Mouse (Mus musculus) forebrain, embryonic 16.5 days (tissue): Measurements from ENCODE around the gene Slc47a1. TPM values are rescaled to one million over a fixed set of nuclear protein-coding genes. Genes with fewer than 3 reads are reported as not detected.
"Not testable (repeated sequence)": the region's sequence is repeated elsewhere in the genome, so short reads cannot be mapped to it uniquely, and the experiment has no call there.

Experiments used
- ATAC-seq: fragments of 200-750 bp; cut with Nextera tagmentation; 2 replicates; pipeline ENCODE4 v1.8.0; 2017; ENCODE audit warnings: mild to moderate bottlenecking, moderate library complexity
- H3K27ac ChIP-seq: fragments of 300-500 bp; sonication (generic); 2 replicates; pipeline ENCODE4 v1.5.1; 2014; ENCODE audit warnings: low read length, control low read depth
- H3K27me3 ChIP-seq: fragments of 300-500 bp; sonication (generic); replicated peaks from 2 replicates; pipeline ENCODE4 v1.6.1; 2014; ENCODE audit warnings: low read length; ENCODE audit not compliant: control insufficient read depth, insufficient read depth
- H3K36me3 ChIP-seq: fragments of 300-500 bp; sonication (generic); 2 replicates; pipeline ENCODE4 v1.6.1; 2014; ENCODE audit not compliant: control insufficient read depth, insufficient read depth
- H3K4me1 ChIP-seq: fragments of 300-500 bp; sonication (generic); replicated peaks from 2 replicates; pipeline ENCODE4 v1.6.1; 2014; ENCODE audit warnings: low read length; ENCODE audit not compliant: control insufficient read depth, insufficient read depth
- H3K4me2 ChIP-seq: fragments of 300-500 bp; sonication (generic); 2 replicates; pipeline ENCODE4 v1.6.1; 2014; ENCODE audit warnings: mild to moderate bottlenecking, low read length, control low read depth
- H3K4me3 ChIP-seq: fragments of 300-500 bp; sonication (generic); replicated peaks from 2 replicates; pipeline ENCODE4 v1.5.1; 2014; ENCODE audit warnings: mild to moderate bottlenecking, low read length, control low read depth
- H3K9ac ChIP-seq: fragments of 300-500 bp; sonication (generic); replicated peaks from 2 replicates; pipeline ENCODE4 v1.6.1; 2014; ENCODE audit warnings: low read depth, low read length, control low read depth
- H3K9me3 ChIP-seq: fragments of 300-500 bp; sonication (generic); 2 replicates; pipeline ENCODE4 v1.6.1; 2016; ENCODE audit warnings: low read length; ENCODE audit not compliant: control insufficient read depth
- WGBS: fragments of 180-500 bp; shearing (Covaris S2); extraction: QIAGEN DNeasy Blood & Tissue Kit; methylation state at CpG from one replicate; pipeline ENCODE4 v1.1.7; 2014; 5-methylcytosine and 5-hydroxymethylcytosine counted together
- polyA plus RNA-seq: library from polyadenylated mRNA; unstranded; fragments of >200 nt; fragmentation: Nextera tagmentation; extraction: Ambion mirVana; gene quantifications from 2 replicates; pipeline ENCODE4 v1.2.1, GENCODE M21; 2015

The Slc47a1 gene
- polyA plus RNA-seq, result 0.09 and 0.10 TPM in 2 replicates

DNA sequence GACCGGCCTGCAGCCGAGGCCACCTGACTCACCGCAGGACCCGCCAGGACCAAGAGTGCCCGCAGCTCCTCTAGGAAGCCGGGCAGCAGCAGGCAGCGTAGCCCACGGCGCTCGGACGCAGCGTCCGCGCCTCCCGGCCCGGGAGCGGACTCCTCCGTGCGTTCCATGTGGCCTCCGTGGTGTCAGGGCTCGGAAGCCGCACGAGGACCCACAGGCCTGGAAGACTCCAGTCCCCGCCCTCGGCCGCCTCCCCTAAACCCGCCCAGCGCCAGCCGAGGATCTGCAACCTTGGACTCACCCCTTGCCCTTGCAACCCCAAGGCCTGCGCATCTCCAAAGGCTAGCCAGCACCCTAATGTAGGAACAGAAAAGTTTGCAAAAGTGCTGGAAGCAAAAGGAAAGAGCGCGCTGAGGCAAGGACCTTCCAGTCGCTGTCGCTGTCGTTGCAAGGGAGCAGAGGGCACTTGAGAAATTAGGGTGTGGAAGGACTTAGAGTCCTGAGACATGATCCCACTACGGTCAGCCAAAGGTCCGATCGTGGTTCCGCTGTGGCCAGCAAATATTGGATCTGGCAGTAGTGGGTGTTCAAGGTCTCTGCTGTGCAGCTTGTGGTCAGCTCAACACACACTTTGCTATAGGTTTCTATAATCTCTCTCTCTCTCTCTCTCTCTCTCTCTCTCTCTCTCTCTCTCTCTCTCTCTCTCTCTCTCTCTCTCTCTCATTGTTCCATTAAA lies at the start of gene Slc47a1:
Slc47a1 (minus strand) TSS at position 465 of the 733 bp plus-strand sequence.
- H3K4me2 ChIP-seq, result peak within 1 kb of the TSS; percentile 23
- H3K27ac ChIP-seq, result no peak within 1 kb of the TSS
- 0 out of 2 replicates have a peak within 1 kb of the TSS, but pooled peaks have one; percentile 5 for H3K4me3 ChIP-seq
- no peak for ATAC-seq
- no peaks in the 10 kb centered on the region for H3K36me3 ChIP-seq
- WGBS, result 17% methylated on average over 39 of the region's 39 CpGs
- H3K4me1 ChIP-seq, result peaks cover 4% of the 10 kb centered on the region
- no peaks in the 10 kb centered on the region for H3K9me3 ChIP-seq
- peaks cover 26% of the 10 kb centered on the region for H3K27me3 ChIP-seq
- no peak within 1 kb of the TSS for H3K9ac ChIP-seq

DNA sequence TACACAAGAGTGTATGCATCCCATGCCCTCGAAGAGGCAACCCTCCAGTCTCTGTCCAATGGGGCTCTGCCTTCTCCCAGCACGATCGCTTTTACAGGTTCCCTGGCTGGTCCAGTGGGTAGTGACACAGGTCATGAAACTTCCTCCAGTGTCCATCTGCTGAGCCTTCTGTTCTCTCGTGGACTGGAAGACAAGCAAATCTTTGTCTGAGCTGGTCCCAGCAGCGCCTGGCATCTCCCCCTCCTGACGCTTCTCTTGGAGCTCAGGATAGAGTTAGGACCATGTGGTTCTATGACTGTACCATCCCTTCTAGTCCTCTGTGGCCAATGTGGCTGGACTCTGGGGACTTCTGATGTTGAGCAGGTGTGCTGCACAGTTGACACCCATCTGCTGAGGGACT lies 41.1 kb upstream of the Slc47a1 start:
- Histone ChIP-seq H3K27ac (no peak overlapping the region), H3K4me2 (no peak overlapping the region), H3K4me3 (no peak overlapping the region), H3K27me3 (no peaks in the 10 kb centered on the region), H3K9me3 (no peaks in the 10 kb centered on the region), H3K4me1 (no peaks in the 10 kb centered on the region), H3K36me3 (no peaks in the 10 kb centered on the region), H3K9ac (no peak overlapping the region)
- no peak for ATAC-seq
- WGBS, result 82% methylated on average over 6 of the region's 6 CpGs

DNA sequence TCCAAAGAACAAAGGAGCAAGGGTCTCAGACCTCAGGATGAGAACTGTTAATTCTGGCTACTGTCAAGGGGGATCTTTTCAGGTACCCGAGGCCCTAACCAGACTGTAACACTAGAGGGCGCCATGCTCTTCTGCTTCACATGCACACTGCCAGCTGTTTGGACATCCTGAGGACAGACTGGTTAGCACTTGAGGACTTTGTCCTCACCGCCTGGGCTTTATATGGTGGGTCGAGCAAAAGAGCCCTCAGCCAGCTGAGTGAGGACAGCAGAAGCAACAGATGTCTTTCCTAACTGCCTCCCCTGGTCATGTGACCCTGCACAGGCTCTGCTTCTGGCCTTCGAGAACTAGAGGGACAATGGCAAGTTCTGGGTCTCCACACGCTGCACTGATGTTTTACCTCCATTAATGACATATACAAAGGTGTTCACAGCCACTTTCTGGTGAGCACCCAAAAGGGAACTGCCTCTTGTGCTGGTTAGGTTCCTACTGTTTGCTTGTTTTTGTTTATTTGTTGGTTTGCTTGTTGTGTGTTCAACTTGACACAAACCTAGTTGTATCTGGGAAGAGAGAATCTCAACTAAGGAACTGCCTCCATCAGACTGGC lies 39.9 kb upstream of the Slc47a1 start:
- Histone ChIP-seq H3K4me1 (no peaks in the 10 kb centered on the region), H3K4me3 (no peak overlapping the region), H3K27me3 (no peaks in the 10 kb centered on the region), H3K9me3 (no peaks in the 10 kb centered on the region), H3K9ac (no peak overlapping the region), H3K27ac (no peak overlapping the region), H3K4me2 (no peak overlapping the region), H3K36me3 (no peaks in the 10 kb centered on the region)
- ATAC-seq, result peak; percentile 58; the same call in 1 of the 2 replicates
- 27% methylated on average over 6 of the region's 6 CpGs for WGBS

DNA sequence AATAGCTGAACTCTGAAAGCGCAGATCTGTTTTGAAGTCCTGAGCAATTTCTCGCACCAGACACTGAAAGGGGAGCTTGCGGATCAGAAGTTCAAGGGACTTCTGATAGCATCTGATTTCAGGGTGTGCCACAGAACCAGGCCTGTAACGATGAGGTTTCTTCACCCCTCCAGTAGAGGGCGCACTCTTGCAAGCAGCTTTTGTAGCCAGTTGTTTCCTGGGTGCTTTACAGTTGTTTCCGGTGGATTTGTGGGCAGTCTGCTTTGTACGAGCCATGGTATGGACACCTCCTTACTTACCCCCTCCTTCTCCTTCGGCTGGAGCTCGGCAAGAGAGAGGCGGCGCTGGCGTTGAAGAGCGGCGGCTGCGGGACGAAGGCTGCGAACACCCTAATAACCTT lies 38.4 kb upstream of the Slc47a1 start:
- H3K9me3 ChIP-seq, H3K4me2 ChIP-seq, H3K9ac ChIP-seq, H3K27me3 ChIP-seq, H3K36me3 ChIP-seq, ATAC-seq, H3K4me3 ChIP-seq, H3K27ac ChIP-seq, H3K4me1 ChIP-seq: not testable (repeated sequence)
- WGBS, result 85% methylated on average over 17 of the region's 17 CpGs

DNA sequence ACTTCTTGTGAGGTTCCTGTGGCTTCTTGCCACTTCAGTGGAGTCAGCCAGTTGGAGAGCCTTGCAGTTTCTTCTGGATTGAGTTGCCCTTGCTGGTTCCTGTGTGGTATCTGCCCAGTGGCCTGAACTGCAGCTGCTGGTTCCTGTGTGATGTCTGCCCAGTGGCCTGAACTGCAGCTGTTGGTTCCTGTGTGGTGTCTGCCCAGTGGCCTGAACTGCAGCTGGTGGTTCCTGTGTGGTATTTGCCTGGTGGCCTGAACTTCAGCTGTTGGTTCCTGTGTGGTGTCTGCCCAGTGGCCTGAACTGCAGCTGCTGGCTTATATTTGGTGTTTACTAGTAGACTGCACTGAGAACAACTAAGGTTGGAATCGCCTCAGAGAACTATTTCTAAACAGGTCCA lies 37.3 kb upstream of the Slc47a1 start:
- Histone ChIP-seq H3K4me1 (no peaks in the 10 kb centered on the region), H3K27ac (no peak overlapping the region), H3K4me2 (no peak overlapping the region), H3K4me3 (no peak overlapping the region), H3K9ac (no peak overlapping the region), H3K36me3 (no peaks in the 10 kb centered on the region), H3K27me3 (no peaks in the 10 kb centered on the region), H3K9me3 (no peaks in the 10 kb centered on the region)
- 95% methylated on average over 1 of the region's 1 CpGs for WGBS
- ATAC-seq, result no peak

DNA sequence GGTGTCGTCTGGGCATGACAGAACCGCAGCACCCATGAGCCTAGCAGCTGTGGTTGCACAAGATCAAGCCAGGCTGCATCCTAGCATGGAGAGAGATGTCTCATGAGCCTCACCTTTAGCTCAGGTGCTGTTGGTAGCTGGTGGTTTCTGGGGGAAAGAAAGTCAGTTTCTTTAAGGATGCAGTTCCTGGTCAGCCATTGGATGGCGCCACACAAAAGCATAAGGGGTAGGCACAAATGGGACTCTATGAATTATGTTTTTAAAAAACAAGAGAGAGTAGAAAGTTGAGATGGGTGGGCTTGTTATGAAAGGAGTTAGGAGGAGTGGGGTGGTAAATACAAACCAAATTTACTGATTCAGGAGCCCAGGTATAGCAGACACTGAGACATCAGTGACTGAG lies 36.4 kb upstream of the Slc47a1 start:
- Histone ChIP-seq H3K27me3 (no peaks in the 10 kb centered on the region), H3K4me1 (peaks cover 3% of the 10 kb centered on the region), H3K27ac (no peak overlapping the region), H3K9ac (no peak overlapping the region), H3K4me3 (no peak overlapping the region), H3K9me3 (no peaks in the 10 kb centered on the region), H3K36me3 (no peaks in the 10 kb centered on the region), H3K4me2 (no peak overlapping the region)
- ATAC-seq, result no peak
- WGBS, result 81% methylated on average over 3 of the region's 3 CpGs

DNA sequence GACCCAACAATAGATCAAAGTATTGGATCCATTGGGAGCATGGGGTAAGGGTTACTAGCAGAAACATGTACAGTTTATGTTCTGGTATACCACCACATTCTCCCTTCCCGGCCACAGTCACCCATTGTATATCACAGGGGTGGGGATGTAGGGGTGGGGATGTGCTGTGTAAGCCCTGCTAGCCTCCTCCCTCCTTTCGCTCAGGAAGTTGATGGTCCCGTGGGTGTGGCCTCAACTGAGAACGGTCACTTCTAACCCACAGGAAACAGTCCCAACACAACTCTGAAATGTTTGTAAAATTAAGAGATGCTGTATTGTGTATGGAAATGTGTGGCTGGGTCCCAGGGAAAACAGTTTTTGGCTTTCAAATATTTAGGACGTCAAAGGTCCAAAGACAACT lies 35.3 kb upstream of the Slc47a1 start:
- Histone ChIP-seq H3K9me3 (no peaks in the 10 kb centered on the region), H3K27ac (no peak overlapping the region), H3K4me1 (peaks cover 3% of the 10 kb centered on the region), H3K4me2 (no peak overlapping the region), H3K9ac (no peak overlapping the region), H3K4me3 (no peak overlapping the region), H3K27me3 (no peaks in the 10 kb centered on the region), H3K36me3 (no peaks in the 10 kb centered on the region)
- 78% methylated on average over 5 of the region's 5 CpGs for WGBS
- no peak for ATAC-seq

DNA sequence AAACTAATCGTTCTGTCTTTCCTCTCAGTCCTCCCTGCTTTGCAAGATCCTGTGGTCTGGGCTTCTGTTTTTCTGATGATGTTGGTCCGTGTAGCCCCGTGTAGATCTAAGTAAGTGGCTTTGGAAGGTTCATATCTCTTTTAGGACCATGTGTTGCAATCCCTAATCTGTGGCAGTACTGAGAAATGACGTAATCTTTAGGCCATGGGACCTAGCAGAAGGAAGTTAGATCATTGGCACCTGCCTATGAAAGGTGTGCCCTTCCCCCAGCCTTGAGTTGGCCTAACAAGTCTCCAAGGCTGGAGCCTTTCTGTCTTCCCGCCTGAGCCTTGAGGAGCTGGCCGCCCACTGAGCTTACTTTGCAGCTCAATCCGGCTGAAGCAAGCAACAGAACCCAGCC lies 33.7 kb upstream of the Slc47a1 start:
- 37% methylated on average over 7 of the region's 7 CpGs for WGBS
- ATAC-seq, result no peak
- H3K4me3 ChIP-seq, result no peak overlapping the region

DNA sequence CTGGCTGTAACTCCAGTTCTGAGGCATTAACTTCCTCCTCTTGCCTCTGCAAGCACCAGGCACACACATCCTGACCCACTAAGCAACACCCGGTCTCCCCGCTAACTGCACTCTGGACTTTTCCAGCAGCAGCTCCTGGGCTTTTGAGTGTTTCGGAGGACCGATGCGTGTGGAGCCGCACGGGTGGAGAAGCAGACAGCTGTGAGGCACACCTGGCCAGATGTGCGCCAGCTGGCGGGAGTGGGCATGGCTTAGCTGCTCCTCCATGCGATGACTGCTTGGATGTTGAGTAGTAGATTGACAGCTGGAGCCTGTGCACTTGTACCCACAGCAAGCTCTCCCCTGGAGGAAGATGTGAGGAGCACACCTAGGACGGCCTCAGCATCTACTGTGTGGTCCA lies 33.1 kb upstream of the Slc47a1 start:
- no peak for ATAC-seq
- H3K4me1 ChIP-seq, result peaks cover 3% of the 10 kb centered on the region
- no peak overlapping the region for H3K4me3 ChIP-seq
- no peaks in the 10 kb centered on the region for H3K9me3 ChIP-seq
- H3K27ac ChIP-seq, result no peak overlapping the region
- no peaks in the 10 kb centered on the region for H3K27me3 ChIP-seq
- H3K4me2 ChIP-seq, result no peak overlapping the region
- no peak overlapping the region for H3K9ac ChIP-seq
- WGBS, result 89% methylated on average over 11 of the region's 11 CpGs
- no peaks in the 10 kb centered on the region for H3K36me3 ChIP-seq

More for the DNA sequence above, 33.7 kb upstream of the Slc47a1 start:
- no peaks in the 10 kb centered on the region for H3K27me3 ChIP-seq
- H3K4me2 ChIP-seq, result no peak overlapping the region
- no peak overlapping the region for H3K9ac ChIP-seq
- no peaks in the 10 kb centered on the region for H3K36me3 ChIP-seq
- no peaks in the 10 kb centered on the region for H3K9me3 ChIP-seq
- peaks cover 3% of the 10 kb centered on the region for H3K4me1 ChIP-seq
- no peak overlapping the region for H3K27ac ChIP-seq
